Mouse (Mus musculus) ES-CJ7 (cell line): ENCODE results near the gene Acbd3.

Experiments
- DNase-seq: peaks from one replicate; pipeline ENCODE4 v3.0.0; 2011; ENCODE audit warnings: low read depth, low spot score

Acbd3 gene

GRCm38 (mm10) chr1:180762180-180762579 lies 36.3 kb downstream of the Acbd3 start:
- DNase-seq: peak; percentile 57

GRCm38 (mm10) chr1:180762679-180763078 lies 36.8 kb downstream of the Acbd3 start:
- no peak for DNase-seq

- DNase-seq: no peak
Observed at GRCm38 (mm10) chr1:180763307-180763706, 37.5 kb downstream of the Acbd3 start.

- peak; percentile 93 for DNase-seq
Observed at GRCm38 (mm10) chr1:180763828-180764227, 38.0 kb downstream of the Acbd3 start.

DNA sequence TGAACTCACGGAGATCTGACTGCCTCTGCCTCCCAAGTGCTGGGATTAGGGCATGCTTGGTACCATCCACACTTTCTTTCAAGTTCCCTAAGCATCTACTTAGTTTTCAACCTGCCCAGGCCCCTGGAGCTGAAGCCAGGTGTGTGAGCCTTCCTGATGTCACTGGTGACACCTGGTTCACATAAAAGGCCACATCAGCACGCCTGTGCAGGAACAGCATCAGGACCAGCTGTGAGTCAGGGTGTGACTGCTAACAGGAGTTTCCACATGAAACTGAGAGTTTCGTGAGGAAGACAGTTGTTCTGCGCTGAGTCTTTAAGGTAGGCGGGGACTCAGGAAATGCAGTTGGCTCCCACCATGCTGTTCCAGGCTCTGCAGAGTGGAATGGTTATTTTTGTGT lies 39.5 kb downstream of the Acbd3 start:
- no peak for DNase-seq

- DNase-seq: no peak
Observed at GRCm38 (mm10) chr1:180766557-180766956, 40.7 kb downstream of the Acbd3 start.

DNA sequence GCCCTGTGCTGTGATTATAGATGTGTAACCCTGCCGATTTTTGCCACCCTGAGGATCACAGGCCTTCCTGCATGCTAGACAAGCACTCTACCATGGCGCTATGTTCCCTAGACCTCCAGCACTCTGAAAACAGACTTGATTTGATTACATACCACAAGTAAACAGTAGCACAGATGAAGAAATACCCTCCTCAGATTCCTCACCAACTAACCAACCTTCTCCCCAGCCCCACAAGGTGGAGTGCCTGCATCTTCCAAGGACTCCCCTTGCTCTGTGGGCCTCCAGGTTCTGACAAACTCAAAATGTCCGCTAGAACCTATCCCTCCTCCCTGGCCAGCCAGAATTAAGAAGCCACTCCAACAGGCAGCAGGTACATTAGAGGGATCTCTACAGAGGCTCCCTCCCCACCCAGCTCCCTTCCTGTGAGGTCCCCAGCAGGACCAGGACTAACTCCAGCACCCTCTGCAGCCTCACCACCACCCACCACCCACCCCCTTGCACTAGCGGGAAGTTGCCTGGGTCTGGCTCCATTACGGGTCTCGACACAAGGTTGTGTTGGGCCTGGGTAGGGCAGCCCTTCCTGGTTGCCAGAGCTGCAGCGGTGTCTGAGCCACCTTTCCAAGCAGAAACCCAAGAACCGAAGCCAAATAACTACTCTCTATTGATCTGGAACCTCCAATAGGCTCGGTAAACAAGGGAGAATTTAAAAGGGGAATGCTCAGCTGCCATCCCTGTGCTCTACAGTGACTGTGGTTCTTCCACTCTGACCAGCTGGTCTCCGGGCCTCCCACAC lies 41.9 kb downstream of the Acbd3 start:
- DNase-seq: peak; percentile 55

GRCm38 (mm10) chr1:180768334-180769168 lies 42.7 kb downstream of the Acbd3 start:
- peak; percentile 83 for DNase-seq

GRCm38 (mm10) chr1:180771306-180771705 lies 45.5 kb downstream of the Acbd3 start:
- DNase-seq: no peak

- no peak for DNase-seq
Observed at GRCm38 (mm10) chr1:180771722-180772121, 45.9 kb downstream of the Acbd3 start.

DNA sequence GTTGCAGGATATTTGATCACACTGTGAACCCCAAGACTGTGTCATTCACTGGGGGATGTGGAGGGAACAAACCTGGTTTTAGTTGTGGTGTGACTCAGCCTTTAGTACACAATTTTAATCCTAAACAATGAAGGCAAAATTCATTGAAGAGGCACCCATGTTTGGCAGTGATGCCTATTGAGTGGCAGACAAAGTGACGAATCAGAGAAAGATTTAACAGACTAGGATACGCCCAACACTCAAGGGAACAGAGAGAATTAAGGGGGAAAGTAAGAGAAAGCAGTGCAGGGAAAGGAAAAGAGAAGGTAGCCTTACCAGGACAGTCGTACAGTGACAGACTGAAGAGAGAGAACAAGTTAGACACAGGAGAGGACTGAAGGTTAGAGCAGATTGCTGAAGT lies 46.4 kb downstream of the Acbd3 start:
- no peak for DNase-seq

- peak; percentile 92 for DNase-seq
Observed at GRCm38 (mm10) chr1:180774664-180775063, 48.8 kb downstream of the Acbd3 start.

GRCm38 (mm10) chr1:180775317-180775716 lies 49.5 kb downstream of the Acbd3 start:
- DNase-seq: peak; percentile 71

DNA sequence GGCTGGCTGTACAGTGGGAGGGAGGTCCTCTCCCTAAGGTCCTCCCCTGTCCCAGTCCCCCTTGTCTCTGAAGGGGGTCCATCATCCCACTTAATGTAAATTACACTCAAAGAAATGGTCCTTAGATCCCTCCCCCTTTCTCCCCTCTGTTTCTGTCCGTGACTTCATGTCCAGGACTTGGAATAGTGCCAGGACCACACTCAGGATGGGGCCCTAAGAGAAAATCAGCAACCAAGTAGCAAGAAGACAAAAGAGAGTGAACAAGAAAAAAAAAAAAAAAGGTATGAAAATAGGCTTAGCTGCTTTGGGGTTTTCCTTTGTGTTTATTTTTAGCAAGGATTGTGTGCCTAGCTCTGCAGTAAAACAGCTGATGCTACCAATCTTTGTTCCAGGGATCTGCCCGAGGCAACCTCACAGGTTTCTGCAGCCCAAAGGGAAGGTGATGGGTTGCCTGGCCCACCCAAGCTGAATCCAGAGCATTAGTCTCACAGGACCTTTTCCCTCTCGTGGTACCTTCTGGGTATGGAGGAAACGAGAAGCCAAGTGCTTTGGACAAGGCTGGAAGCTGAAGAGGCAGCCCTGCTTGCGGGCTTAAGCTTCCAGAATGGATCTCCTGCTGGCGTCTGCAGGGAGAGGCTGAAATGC lies 50.1 kb downstream of the Acbd3 start:
- no peak for DNase-seq

GRCm38 (mm10) chr1:180776494-180776893 lies 50.7 kb downstream of the Acbd3 start:
- DNase-seq: no peak

GRCm38 (mm10) chr1:180777289-180777659 lies 51.4 kb downstream of the Acbd3 start:
- DNase-seq: no peak

DNA sequence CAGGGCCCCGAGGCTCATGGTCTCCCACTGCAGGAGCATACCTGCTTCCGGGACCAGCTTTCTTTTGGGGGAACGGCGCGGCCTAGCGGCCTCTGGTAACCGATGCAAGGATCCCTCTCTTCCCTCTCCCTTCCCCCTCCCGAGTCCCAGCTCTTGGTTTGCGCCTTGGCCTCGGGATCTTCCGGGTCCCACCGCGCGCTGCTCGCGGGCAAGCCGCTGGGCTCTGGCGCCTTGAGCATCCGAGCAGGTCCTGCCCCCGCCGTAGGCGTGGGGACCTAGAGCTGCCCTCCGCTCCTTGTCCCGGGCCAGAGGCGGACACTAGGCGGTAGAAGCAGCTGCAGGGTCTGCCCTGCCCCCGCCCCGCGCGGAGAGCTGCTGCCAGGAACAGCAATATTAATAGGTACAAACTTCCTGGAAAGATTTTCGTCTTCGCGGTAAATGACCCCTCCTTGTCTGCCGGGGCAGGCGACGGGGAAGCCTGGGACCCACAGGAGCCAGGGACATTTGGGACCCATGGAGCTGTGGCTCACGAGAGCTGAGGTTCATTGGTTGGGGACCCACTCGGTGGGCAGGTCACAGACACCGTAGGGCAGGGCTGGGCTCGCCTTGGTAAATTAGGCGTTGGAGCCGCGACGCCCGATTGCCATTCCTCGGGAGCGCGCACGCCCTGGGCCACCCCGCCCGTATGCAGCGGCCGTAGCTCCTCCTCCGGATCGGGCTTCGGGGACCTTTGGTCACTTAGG lies 52.0 kb downstream of the Acbd3 start:
- DNase-seq: peak; percentile 93

- no peak for DNase-seq
Observed at GRCm38 (mm10) chr1:180778403-180778754, 52.5 kb downstream of the Acbd3 start.

DNA sequence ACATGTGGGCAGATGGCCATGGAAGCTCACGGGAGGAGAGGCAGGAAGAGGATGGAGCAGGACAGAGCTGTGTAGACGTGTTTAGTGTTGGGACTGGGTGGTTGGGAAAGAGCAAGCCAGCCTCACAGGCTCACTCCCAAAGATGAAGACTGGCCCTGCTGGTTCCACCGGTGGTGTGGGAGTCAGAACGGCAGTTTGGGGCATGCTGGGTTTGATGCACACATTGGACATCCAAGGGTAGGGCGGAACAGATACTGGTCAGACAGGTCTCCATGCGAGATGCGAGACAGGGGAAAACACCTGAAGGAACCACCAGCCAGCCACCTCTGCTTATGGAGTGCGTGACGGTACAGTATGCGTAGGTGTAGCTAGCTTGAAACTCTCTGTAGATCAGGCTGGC lies 53.1 kb downstream of the Acbd3 start:
- no peak for DNase-seq

GRCm38 (mm10) chr1:180780291-180780690 lies 54.4 kb downstream of the Acbd3 start:
- DNase-seq: no peak

DNA sequence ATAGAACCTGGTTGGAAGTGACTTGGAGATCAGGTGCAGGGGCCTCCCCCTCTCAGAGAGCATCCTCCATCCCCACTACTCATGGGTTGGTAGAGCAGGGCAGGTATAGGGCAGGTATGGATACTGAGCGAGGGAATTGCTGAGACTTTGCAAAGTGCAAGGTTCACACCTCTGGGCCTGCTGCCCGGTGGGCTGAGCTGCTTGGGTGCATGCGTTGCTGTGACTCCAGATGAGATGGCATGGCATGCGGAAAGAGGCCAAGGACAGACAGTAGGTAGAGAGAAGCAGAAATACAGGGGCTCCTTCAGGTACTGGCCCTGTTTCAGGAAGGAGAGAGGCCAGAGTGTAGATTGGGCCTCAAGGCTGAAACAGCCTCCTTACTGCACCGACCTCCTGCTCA lies 55.4 kb downstream of the Acbd3 start:
- DNase-seq: no peak
